Mouse (Mus musculus) spleen, adult 2 months (tissue): ENCODE data around the gene Ccr7.

Source experiments
- CTCF ChIP-seq: fragments of 200-500 bp; IDR thresholded peaks from 2 replicates; pipeline ENCODE4 v1.5.1; 2011; ENCODE audit warnings: mild to moderate bottlenecking, inconsistent platforms; ENCODE audit not compliant: insufficient read depth, insufficient read length, insufficient replicate concordance; ENCODE audit errors: extremely low read depth
- POLR2A ChIP-seq: fragments of 200-500 bp; IDR thresholded peaks from 2 replicates; pipeline ENCODE4 v1.6.1; 2011; ENCODE audit warnings: low read depth, low read length, inconsistent platforms

DNA sequence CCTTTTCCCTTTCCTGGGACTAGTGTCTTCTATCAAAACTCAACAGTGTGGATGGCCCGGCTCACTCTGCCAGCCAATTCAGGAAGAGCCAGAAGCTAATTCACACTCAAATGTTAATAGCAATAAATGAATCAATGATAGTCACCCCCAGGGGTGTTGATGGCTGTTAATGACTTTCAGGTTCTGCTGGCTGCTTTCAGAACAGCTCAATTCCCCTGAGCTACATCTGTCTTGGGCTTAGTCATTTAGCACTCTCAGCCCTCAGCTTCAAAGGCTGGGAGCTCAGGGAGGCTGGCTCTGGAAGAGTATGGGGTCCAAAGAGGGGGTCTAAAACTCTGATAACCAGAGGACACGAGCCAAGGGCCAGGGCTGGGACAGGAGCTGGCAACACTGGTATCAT is 25.6 kb downstream of the Ccr7 start:
- TF ChIP-seq CTCF = no peak
- no peak for TF ChIP-seq POLR2A
